Mouse (Mus musculus) midbrain, embryonic 14.5 days (tissue): ENCODE measurements at regions not wholly inside any gene's neighbourhood (a gene's known extent, or its start where the extent isn't known, plus 50 kb on each side); places are given as distances from the start of the nearest gene placed in this dataset.

ENCODE experiments used
- ATAC-seq: fragments of 200-750 bp; cut with Nextera tagmentation; 2 replicates; pipeline ENCODE4 v1.8.0; 2017; ENCODE audit warnings: moderate number of reproducible peaks, moderate library complexity; ENCODE audit not compliant: low FRiP score, low TSS enrichment
- DNase-seq: peaks from one replicate; pipeline ENCODE4 v3.0.0-alpha.2; 2015
- H3K27ac ChIP-seq: fragments of 300-500 bp; sonication (generic); replicated peaks from 2 replicates; pipeline ENCODE4 v1.5.1; 2014; ENCODE audit warnings: mild to moderate bottlenecking, low read depth, low read length, moderate library complexity
- H3K27me3 ChIP-seq: fragments of 300-500 bp; sonication (generic); 2 replicates; pipeline ENCODE4 v1.6.1; 2014; ENCODE audit warnings: low read length, control low read depth, mixed read lengths; ENCODE audit not compliant: control insufficient read depth, insufficient read depth
- H3K36me3 ChIP-seq: fragments of 300-500 bp; sonication (generic); 2 replicates; pipeline ENCODE4 v1.6.1; 2014; ENCODE audit warnings: low read length, control low read depth; ENCODE audit not compliant: control insufficient read depth, insufficient read depth
- H3K4me1 ChIP-seq: fragments of 300-500 bp; sonication (generic); 2 replicates; pipeline ENCODE4 v1.6.1; 2014; ENCODE audit warnings: mild to moderate bottlenecking, antibody characterized with exemption, low read length, control low read depth; ENCODE audit not compliant: control insufficient read depth, insufficient read depth
- H3K4me2 ChIP-seq: fragments of 300-500 bp; sonication (generic); 2 replicates; pipeline ENCODE4 v1.6.1; 2014; ENCODE audit warnings: mild to moderate bottlenecking, low read length, moderate library complexity
- H3K4me3 ChIP-seq: fragments of 300-500 bp; sonication (generic); replicated peaks from 2 replicates; pipeline ENCODE4 v1.5.1; 2014; ENCODE audit warnings: low read depth, low read length
- H3K9ac ChIP-seq: fragments of 300-500 bp; sonication (generic); replicated peaks from 2 replicates; pipeline ENCODE4 v1.6.1; 2014; ENCODE audit warnings: mild to moderate bottlenecking, low read length, moderate library complexity
- H3K9me3 ChIP-seq: fragments of 300-500 bp; sonication (generic); 2 replicates; pipeline ENCODE4 v1.6.1; 2016; ENCODE audit warnings: low read length, control low read depth, mixed read lengths; ENCODE audit not compliant: control insufficient read depth
- WGBS: fragments of 180-500 bp; shearing (Covaris S2); extraction: QIAGEN DNeasy Blood & Tissue Kit; methylation state at CpG from one replicate; pipeline ENCODE4 v1.1.7; 2014; 5-methylcytosine and 5-hydroxymethylcytosine counted together

- 69% methylated on average over 2 of the region's 2 CpGs for WGBS
- ATAC-seq (no peak), DNase-seq (peak; percentile 28)
- Histone ChIP-seq H3K27me3 (no peaks in the 10 kb centered on the region), H3K36me3 (no peaks in the 10 kb centered on the region), H3K4me2 (no peak overlapping the region), H3K4me3 (no peak overlapping the region), H3K9ac (no peak overlapping the region), H3K9me3 (no peaks in the 10 kb centered on the region), H3K4me1 (no peaks in the 10 kb centered on the region), H3K27ac (no peak overlapping the region)
Observed at GRCm38 (mm10) chr16:84039946-84040345, 475.0 kb upstream of the A730009L09Rik start.

- DNase-seq = peak; percentile 59
- Histone ChIP-seq H3K9me3 (no peaks in the 10 kb centered on the region), H3K4me1 (no peaks in the 10 kb centered on the region), H3K9ac (no peak overlapping the region), H3K4me3 (no peak overlapping the region), H3K27me3 (no peaks in the 10 kb centered on the region), H3K27ac (no peak overlapping the region), H3K36me3 (no peaks in the 10 kb centered on the region), H3K4me2 (no peak overlapping the region)
- peak; percentile 83 for ATAC-seq
- WGBS = 78% methylated on average over 4 of the region's 4 CpGs
Observed at GRCm38 (mm10) chr16:84042010-84042449, 472.9 kb upstream of the A730009L09Rik start.

GRCm38 (mm10) chr16:84045333-84045732 is 469.6 kb upstream of the A730009L09Rik start:
- Histone ChIP-seq H3K27ac (no peak overlapping the region), H3K9ac (no peak overlapping the region), H3K36me3 (no peaks in the 10 kb centered on the region), H3K4me3 (no peak overlapping the region), H3K4me2 (no peak overlapping the region), H3K27me3 (no peaks in the 10 kb centered on the region), H3K9me3 (no peaks in the 10 kb centered on the region), H3K4me1 (no peaks in the 10 kb centered on the region)
- DNase-seq = no peak
- 92% methylated on average over 1 of the region's 1 CpGs for WGBS
- ATAC-seq = no peak
